Mouse (Mus musculus) frontal cortex, postnatal 14 days (tissue): ENCODE data around the gene Tspan2.

ENCODE experiments used
- DNase-seq, 2 experiments: peaks; one replicate each; pipeline ENCODE4 v3.0.0; 2022; ENCODE audit warnings: low spot score in 2 of 2

The Tspan2 gene

GRCm38 (mm10) chr3:102734313-102735030 is at the start of gene Tspan2:
Gene Tspan2 (plus strand): TSS chr3:102734529.
- peak in 1 of 2 experiments; percentile 29 for DNase-seq

- DNase-seq = no peak
Observed at GRCm38 (mm10) chr3:102686861-102687260, 47.5 kb upstream of the Tspan2 start.

DNA sequence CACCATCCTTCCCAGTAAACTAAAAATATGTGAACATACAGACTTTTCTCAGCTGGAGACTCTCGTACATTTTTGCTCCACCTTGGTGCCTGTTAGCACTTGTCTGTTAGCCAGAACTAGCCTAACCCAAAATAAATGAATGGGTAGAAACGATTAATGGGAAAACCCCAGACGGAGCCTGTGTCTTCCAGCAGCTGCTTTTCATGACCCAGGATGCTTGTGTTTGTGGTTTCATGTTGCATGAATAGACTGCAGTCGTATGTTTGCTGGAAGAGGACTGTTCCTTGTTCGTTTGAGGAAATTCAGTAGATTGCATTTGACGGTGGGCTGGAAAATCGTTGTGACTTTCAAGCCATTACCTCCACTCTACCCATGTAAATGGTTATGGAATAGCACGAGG is 46.5 kb upstream of the Tspan2 start:
- no peak for DNase-seq

- peak; percentile 20 to 58 for DNase-seq
Observed at GRCm38 (mm10) chr3:102691802-102692484, 42.4 kb upstream of the Tspan2 start.

DNA sequence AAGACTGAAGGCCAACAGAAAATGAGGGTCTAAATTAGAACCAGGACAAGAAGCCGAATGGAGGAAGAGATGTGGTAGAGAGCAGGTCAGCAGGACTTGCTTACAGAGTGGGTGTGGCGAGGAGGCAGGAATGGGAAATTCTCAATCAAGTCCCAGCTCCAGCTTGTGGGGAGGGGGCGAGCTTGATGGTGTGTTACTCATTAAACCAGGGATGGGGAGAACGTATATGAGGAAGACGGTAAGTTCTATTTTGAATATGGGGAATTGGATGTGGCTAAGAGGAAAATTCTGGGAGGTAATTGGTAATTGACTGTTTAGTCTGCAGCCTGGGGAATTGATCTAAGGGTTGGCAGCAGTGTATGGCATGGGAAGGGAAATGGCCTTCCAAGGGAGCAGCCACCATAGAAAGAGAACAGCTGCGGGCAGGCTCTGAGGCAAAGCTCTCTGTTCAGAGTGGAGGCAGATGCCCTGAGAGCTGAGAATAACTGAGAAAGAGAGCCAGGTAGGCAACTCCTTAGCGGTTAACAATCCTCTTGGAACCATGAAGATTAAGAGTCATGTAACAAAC is 41.5 kb upstream of the Tspan2 start:
- no peak for DNase-seq

- DNase-seq = no peak
Observed at GRCm38 (mm10) chr3:102698127-102698526, 36.2 kb upstream of the Tspan2 start.

DNA sequence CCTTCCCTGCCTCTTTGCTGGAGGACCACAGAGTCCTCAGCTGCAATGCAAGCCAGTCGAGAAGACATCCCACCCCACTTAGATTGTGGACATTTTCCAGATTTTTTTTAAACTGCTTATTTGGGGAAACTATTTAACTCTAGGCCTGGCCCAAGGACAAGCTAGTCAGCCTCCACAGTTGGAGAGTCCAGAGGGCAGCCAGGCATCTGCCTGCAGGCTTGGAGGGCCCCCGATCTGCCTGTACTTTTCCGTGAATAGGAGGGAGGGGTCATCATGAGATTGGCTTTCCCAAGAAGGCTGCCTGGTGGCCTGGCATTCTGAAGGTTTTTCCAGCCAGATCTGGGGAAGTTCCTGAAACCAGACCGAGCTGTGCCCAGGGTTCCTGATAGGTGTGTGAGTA is 33.0 kb upstream of the Tspan2 start:
- DNase-seq = no peak

DNA sequence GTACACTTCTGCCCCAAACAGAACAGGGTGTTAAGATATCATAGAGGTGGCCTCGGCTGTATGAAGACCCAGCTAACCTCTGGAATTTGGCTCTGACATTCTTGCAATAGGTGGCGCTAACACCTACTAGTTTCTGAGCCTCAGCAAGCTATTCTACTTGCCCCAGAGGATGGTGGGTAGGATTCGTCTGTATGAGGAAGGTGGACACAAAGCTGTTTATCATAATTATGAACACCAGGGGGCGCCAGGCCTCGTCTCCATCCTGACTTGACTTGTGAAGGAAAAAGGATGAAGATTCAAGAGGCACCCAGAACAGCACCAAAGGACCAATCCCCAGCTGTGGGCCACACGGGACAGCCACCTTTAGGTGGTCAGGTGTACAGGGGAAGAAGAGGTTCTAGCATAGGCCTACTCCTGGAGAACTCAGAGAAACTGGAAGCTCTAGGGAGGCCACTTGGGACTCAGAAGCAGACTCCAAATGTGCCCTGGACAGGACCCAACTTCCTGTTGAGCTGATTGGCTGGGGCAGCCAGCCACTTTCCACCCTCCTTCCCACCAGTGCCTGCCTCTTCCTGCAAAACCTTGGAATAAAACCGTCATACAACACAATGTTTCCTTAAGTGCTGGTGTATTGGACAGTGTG is 32.3 kb upstream of the Tspan2 start:
- DNase-seq = no peak

- DNase-seq = no peak
Observed at GRCm38 (mm10) chr3:102704001-102704401, 30.3 kb upstream of the Tspan2 start.

- no peak for DNase-seq
Observed at GRCm38 (mm10) chr3:102708599-102708998, 25.7 kb upstream of the Tspan2 start.

- DNase-seq = peak; percentile 46 to 76
Observed at GRCm38 (mm10) chr3:102715066-102715584, 19.2 kb upstream of the Tspan2 start.

GRCm38 (mm10) chr3:102715839-102716238 is 18.5 kb upstream of the Tspan2 start:
- no peak for DNase-seq

- no peak for DNase-seq
Observed at GRCm38 (mm10) chr3:102717586-102718285, 16.6 kb upstream of the Tspan2 start.

DNA sequence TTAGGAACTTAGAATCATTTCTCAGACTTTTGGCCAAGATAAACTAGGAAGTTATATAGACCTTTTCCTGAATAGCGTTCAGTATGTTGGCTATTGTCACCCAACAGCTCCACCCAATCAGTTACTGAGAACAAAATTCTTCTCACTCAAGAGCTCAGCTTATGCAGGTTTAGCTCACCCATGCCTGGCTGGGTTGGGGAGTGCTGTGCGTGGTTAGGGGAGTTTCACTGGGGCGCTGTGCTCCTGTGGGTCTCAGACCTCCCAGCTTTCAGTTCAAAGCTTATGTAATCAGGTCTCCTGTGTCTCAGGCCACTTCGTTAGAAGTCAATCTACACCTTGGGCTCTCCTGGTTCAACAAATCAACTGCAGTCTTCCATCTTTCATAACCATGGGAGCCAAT is 11.2 kb upstream of the Tspan2 start:
- no peak for DNase-seq

DNA sequence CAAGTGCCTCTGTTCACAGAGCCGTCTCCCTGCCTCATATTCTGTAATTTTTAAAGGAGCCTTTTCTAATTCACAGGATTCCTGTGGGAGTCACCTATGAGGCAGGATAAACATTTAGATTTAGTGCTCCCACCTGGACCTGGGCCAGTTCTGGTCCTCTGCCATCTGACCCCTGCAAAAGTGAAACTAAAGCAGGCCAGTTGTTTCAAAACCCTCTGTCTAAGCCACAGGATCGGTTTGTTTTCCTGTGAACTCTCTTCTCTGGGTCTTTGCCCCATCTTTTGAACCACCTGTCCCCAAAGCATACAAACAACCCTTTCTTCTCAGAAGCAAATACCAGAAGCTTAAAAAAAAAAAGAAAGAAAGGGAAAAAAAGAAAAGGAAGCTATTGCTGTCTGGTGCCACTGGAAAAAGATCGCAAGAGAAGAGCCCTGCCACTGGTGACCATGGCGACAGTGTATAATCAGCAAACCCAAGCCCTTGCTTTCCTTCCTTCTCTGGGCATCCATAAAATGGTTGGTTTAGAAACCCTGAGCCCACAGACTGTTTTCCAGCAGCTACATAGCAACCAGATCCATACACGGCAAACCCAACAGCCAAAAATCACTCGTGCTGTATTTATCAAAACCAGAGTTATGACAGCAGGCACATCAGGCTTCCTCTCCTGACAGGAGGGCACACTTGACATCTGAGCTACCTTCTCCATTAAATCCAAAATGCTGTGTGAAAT is 10.3 kb upstream of the Tspan2 start:
- DNase-seq = no peak

GRCm38 (mm10) chr3:102724798-102725459 is 9.4 kb upstream of the Tspan2 start:
- no peak for DNase-seq

DNA sequence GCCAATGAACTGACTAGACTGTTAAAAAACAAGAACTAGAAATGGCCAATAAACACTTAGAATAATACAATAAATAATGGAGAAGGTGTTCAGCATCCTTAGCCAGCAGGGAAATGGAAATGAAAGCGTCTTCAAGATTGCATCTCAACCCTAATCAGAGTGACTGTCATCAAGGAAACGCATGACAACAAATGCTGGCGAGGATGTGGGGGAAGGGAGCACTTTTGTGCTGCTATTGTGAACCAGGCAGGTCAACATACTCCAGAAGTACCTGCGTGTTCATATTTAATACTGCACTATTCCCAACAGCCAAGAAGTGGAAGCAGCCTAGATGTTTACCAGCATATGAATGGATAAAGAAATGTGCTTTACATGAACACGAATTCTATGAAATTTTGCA is 4.9 kb upstream of the Tspan2 start:
- no peak for DNase-seq

DNA sequence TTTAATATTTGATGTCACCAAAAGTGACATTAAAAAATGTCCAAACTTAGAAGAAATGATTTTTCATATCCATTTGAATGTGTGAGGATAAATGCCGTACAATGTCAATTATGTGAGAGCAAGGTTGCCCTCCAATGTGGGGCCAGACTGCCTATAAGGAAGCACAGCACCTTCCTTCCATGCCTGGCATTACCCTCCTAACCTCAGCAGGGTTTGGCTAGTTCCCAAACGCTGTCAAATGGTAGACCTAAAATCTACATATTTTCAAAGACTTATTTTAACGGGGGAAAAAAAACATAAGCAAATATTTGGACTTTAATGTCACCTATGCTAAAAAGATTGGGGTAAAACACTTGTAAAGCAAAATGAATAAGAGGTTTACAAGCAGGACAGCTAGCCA is 3.2 kb upstream of the Tspan2 start:
- no peak for DNase-seq

DNA sequence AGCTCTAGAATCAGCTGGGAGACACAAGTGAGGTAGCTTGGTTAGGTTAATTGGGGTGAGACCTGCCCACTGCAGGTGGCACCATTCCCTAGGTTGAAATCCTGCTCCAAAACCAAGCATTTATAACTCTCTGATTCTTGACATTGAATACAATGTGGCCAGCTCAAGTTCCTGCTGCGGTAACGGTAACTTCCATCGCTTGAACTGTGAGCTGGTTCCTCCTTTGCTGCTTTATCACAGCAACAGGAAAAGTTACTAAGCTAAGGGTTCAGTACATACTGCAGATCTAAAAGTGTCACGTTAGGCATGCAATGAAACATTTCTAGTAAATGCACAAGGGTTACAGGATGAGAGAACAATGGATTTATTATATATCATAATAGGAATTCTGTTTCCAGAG is 1.7 kb upstream of the Tspan2 start:
- DNase-seq = no peak

DNA sequence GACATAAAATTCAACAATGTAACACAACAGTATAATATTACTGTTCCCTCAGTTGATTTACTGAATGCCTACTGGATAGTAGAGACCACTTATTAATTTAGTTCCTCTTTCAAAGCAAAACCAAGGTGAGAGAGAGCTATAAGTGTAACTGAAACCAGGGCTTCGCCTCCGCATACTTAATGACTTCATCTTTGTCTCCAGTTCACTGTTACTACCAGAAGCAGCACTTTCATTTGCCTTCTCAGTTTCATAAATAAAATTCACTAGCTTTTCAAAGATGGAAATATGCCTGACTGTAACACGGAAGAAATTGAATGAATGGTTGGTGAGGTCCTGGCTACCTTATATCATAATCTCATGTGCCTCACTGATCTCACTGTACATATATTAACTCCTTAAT is 1.3 kb upstream of the Tspan2 start:
- DNase-seq = no peak

DNA sequence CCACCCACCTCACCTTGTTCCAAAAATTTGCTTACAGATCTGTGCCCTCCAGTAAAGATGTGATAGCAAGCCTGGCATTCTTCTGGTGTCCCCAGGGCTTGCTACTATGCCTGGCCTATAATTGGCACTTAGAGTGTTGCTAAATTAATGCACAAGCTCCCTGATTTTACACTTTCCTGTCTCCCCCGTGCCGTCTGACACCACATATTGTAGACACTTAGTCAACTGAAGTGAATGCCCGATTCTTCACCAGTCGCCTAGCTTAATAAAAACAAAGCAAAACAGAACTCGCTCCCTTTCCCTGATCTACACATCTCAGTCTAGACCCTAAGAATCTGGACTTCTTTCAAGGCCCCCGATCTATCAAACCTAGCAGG is 405 bp upstream of the Tspan2 start:
- no peak for DNase-seq
